Mouse (Mus musculus) lung, postnatal 0 days (tissue): ENCODE measurements at regions not wholly inside any gene's neighbourhood (a gene's known extent, or its start where the extent isn't known, plus 50 kb on each side); places are given as distances from the start of the nearest gene placed in this dataset.

Experiments used
- CTCF ChIP-seq: IDR thresholded peaks from 2 replicates; pipeline ENCODE4 v1.5.1; 2016; ENCODE audit warnings: antibody characterized with exemption, mild to moderate bottlenecking
- EP300 ChIP-seq: IDR thresholded peaks from 2 replicates; pipeline ENCODE4 v1.6.1; 2016; ENCODE audit warnings: antibody characterized with exemption, mild to moderate bottlenecking, control low read depth

DNA sequence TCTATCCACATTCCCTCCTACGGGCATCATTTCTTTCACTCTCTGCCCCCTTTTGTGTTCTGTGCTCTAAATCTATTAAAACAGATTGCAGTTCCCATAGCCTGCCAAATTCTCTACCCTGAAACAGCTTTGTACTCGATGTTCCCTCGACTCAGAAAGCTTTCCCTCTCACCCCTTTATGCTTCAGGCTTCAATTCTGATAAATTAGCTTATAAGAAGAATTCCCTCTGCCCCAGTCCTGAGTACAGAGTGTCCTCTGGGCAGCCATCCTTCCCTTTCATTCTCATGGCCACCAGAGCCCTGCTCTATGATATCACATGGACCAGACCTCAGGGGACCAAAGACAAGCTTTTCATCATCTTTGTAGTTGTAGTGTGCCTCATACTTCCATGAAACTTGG is 163.6 kb downstream of the Cartpt start:
- TF ChIP-seq CTCF (no peak), EP300 (no peak)
